Mouse (Mus musculus): ENCODE results near the gene Gm49601. TPM values are rescaled to one million over a fixed set of nuclear protein-coding genes. Genes with fewer than 3 reads are reported as not detected.

The Gm49601 gene
- polyA plus RNA-seq, 3 experiments from 2014 or later, result not detected

- no peak for ATAC-seq
Observed at GRCm38 (mm10) chr16:18629390-18630231, 3.4 kb upstream of the Gm49601 start, which contains the start of gene Sept5. Gene Sept5 (minus strand): TSS chr16:18629954.

- ATAC-seq, result no peak
Observed at GRCm38 (mm10) chr16:18628948-18629340, 2.7 kb upstream of the Gm49601 start.

GRCm38 (mm10) chr16:18628206-18628947 lies 2.1 kb upstream of the Gm49601 start:
- ATAC-seq, result no peak

GRCm38 (mm10) chr16:18627163-18627562 lies 936 bp upstream of the Gm49601 start:
- no peak for ATAC-seq

GRCm38 (mm10) chr16:18625791-18626311 lies 376 bp downstream of the Gm49601 start:
- ATAC-seq, result peak; percentile 7

GRCm38 (mm10) chr16:18625097-18625496 lies 1.1 kb downstream of the Gm49601 start:
- ATAC-seq, result no peak

- no peak for ATAC-seq
Observed at GRCm38 (mm10) chr16:18624641-18625040, 1.6 kb downstream of the Gm49601 start.

GRCm38 (mm10) chr16:18623751-18624540 lies 2.3 kb downstream of the Gm49601 start:
- no peak for ATAC-seq

- no peak for ATAC-seq
Observed at GRCm38 (mm10) chr16:18622916-18623750, 3.1 kb downstream of the Gm49601 start.

GRCm38 (mm10) chr16:18622019-18622418 lies 4.2 kb downstream of the Gm49601 start, which contains the start of gene Gp1bb:
Gene Gp1bb (minus strand): TSS chr16:18622403.
- ATAC-seq, result no peak

- ATAC-seq, result no peak
Observed at GRCm38 (mm10) chr16:18621362-18622001, 4.7 kb downstream of the Gm49601 start.

GRCm38 (mm10) chr16:18620601-18621361 lies 5.4 kb downstream of the Gm49601 start:
- no peak for ATAC-seq

GRCm38 (mm10) chr16:18620201-18620600 lies 6.0 kb downstream of the Gm49601 start:
- no peak for ATAC-seq

- ATAC-seq, result no peak
Observed at GRCm38 (mm10) chr16:18619110-18619509, 7.1 kb downstream of the Gm49601 start.

- no peak for ATAC-seq
Observed at GRCm38 (mm10) chr16:18618297-18618696, 7.9 kb downstream of the Gm49601 start.

- ATAC-seq, result peak; percentile 90
Observed at GRCm38 (mm10) chr16:18617370-18618065, 8.7 kb downstream of the Gm49601 start.

- no peak for ATAC-seq
Observed at GRCm38 (mm10) chr16:18613301-18613700, 12.9 kb downstream of the Gm49601 start.

GRCm38 (mm10) chr16:18611752-18612151 lies 14.5 kb downstream of the Gm49601 start:
- ATAC-seq, result no peak

- ATAC-seq, result no peak
Observed at GRCm38 (mm10) chr16:18609099-18609498, 17.1 kb downstream of the Gm49601 start.

- ATAC-seq, result no peak
Observed at GRCm38 (mm10) chr16:18608226-18608625, 18.0 kb downstream of the Gm49601 start.
